ENCODE assay signal across 8 mouse cellular contexts in the genomic region with DNA sequence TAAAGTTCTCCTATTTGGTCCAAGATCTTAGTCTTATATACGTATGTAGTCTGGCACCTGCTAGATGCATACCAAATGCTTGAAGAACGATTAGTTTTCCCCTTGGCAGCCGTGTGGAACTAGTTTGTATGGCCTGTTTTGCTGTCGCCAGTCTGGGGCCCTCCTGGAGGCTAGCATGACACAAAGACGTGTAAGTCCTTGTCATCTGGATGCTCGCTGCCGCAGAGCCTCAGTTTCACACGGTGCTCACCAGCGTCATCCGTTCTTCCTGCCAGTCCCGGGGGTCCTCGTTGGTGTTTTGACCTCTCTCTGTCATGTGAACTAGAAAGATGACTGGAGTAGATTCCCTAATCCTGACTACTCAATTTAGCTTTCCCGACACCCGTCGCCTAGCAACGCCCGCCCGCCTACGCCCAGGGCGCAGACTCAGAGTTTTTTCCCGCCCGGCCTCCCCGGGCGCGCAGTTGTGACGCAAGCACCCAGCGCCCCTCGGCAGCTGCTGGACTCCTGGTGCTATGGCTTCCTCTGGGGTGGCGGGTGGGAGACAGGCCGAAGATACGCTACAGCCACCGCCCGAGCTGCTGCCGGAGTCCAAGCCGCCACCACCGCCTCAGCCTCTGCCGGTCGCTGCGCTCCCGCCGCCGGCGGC. TPM values are rescaled to one million over a fixed set of nuclear protein-coding genes. Genes with fewer than 3 reads are reported as not detected.
DNase-seq lines count a peak whose midpoint lies in the region; ATAC-seq lines count a peak whose summit lies in the region.

A gene (plus strand): TSS at position 455 of the 649 bp plus-strand sequence.

- H3K79me2 ChIP-seq in macrophage (ENCODE audit: inconsistent target) = peaks cover 46% of the 10 kb centered on the region

- peak within 1 kb of the TSS; percentile 83 for H3K4me3 ChIP-seq in hindbrain, embryonic 15.5 days
- H3K4me3 ChIP-seq in macrophage (ENCODE audit: inconsistent target) = peak within 1 kb of the TSS; percentile 86

- H3K4me1 ChIP-seq in hindbrain, embryonic 15.5 days (replicated peaks) = peaks cover 21% of the 10 kb centered on the region

- peak; percentile 97 for ATAC-seq in hindbrain, embryonic 15.5 days (ENCODE audit: low FRiP score, low read depth)

- DNase-seq in R1 (ENCODE audit: low read depth, low spot score) = peak; percentile 94
- DNase-seq in cerebellum, postnatal 25 days = peak; percentile 95 to 96
- peak; percentile 96 to 97 for DNase-seq in frontal cortex, postnatal 36 days (ENCODE audit: low spot score in 2 of 2)
- peak; percentile 97 to 98 for DNase-seq in left cerebral cortex, adult 18-20 months (ENCODE audit: low spot score in 2 of 2)
- peak; percentile 96 for DNase-seq in right cerebral cortex, adult 18-20 months
- peak; percentile 87 for DNase-seq in urinary bladder, postnatal 10 days (ENCODE audit: low spot score)

- under 1% methylated on average over 43 of the region's 43 CpGs for WGBS in hindbrain, embryonic 15.5 days
- WGBS in macrophage (ENCODE audit: missing documents) = 1% methylated on average over 42 of the region's 43 CpGs

- no peaks in the 10 kb centered on the region for H3K9me3 ChIP-seq in hindbrain, embryonic 15.5 days

- H3K36me3 ChIP-seq in hindbrain, embryonic 15.5 days = no peaks in the 10 kb centered on the region
- H3K36me3 ChIP-seq in macrophage (ENCODE audit: inconsistent target) = no peaks in the 10 kb centered on the region

- H3K4me2 ChIP-seq in hindbrain, embryonic 15.5 days = peak within 1 kb of the TSS; percentile 62

- peak within 1 kb of the TSS; percentile 94 for H3K9ac ChIP-seq in hindbrain, embryonic 15.5 days

- H3K27me3 ChIP-seq in hindbrain, embryonic 15.5 days = no peaks in the 10 kb centered on the region

- peak within 1 kb of the TSS; percentile 85 for H3K27ac ChIP-seq in hindbrain, embryonic 15.5 days (replicated peaks)
- H3K27ac ChIP-seq in macrophage = peak within 1 kb of the TSS; percentile 27; the same call in 1 of the 2 replicates

RNA-seq across cellular contexts. Expression of the gene that starts here (rescaled TPM):
- 38.0 and 38.2 TPM in 2 replicates for polyA plus RNA-seq in hindbrain, embryonic 15.5 days (2015; fragmentation: Nextera tagmentation; extraction: Ambion mirVana)
- 10 to 100 TPM; 41.8 to 46.7 TPM for total RNA-seq in left cerebral cortex, adult 18-20 months (2021)
- 1 to 10 TPM in 24 of 26 experiments, under 1 TPM in 2; 0.66 to 8.9 (median 3.3) TPM for total RNA-seq in macrophage (2018; cell fraction: chromatin; rRNA removed)
- total RNA-seq in macrophage (2018; cell fraction: cytosol; rRNA removed) = 10 to 100 TPM; 12.0 to 20.9 (median 16.8) TPM
- 10 to 100 TPM in 6 of 26 experiments, 1 to 10 TPM in 20; 1.6 to 12.5 (median 5.3) TPM for total RNA-seq in macrophage (2018; cell fraction: nucleus; rRNA removed)
- 9.6 to 21.8 TPM (median 14.7 TPM) in 3 replicates for polyA plus RNA-seq in macrophage (2018)

Comparison
In these comparisons a context has a peak if more than half of its experiments do, and no peak if none do; other contexts are left out.
1. Peak in every context shown above with its lines: DNase-seq, ATAC-seq, H3K4me3 ChIP-seq and H3K27ac ChIP-seq.